ENCODE assay signal across 13 mouse cellular contexts in the genomic region with DNA sequence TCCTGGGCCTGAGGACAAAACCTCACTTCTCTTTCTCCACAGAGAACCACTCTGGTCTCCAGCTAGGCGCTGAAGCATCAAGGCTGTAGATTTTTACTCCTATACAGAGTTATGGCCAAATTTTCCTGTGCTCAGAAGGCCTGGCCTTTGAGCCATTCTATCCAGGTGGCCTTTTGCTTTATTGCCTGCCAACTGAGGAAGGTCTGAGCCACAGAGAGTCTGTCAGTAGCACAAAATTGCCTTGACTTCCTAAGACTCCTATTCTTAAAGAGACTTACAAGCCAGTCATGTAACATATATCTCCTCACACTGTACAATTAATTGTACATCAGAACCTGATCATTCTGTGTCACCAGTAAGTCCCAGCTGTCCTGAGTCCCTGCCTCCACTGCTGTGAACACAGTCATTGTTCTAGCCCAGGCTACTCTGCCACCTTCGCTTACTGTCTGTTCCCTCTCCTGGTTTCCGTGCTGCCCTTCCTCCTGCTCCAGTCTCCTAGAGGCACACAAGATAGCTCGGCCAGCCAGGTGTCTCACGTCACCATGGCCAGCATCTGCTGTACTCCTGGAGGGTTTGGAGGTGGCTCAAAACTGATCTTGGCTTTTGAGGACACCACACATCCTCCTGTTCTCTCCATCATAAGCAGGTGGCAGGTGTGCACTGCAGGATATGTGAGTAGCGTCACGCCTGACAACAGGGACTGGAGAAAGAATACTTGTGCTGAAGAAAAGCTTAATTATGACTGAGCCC.
DNase-seq lines count a peak whose midpoint lies in the region; ATAC-seq lines count a peak whose summit lies in the region.
"Had no signal": no experiment of that assay in that cellular context is flagged by ENCODE, and none has a peak within 500 bp of the region (broad histone marks: within the 10 kb centered on the region; RNA-seq: fewer than 3 reads in every experiment).

No protein-coding gene starts in this region.

- no peak for DNase-seq in cerebellum, postnatal 4 days (ENCODE audit: low spot score in 2 of 2)
- DNase-seq in layer of hippocampus, adult 9-11 months: peak; percentile 24
- no peak for DNase-seq in layer of hippocampus, postnatal 36 days
- peak; percentile 80 to 86 for DNase-seq in cerebellum, adult 18-20 months
- peak; percentile 71 to 77 for DNase-seq in cerebellum, postnatal 36 days
- DNase-seq in embryo, embryonic 10.5 days (ENCODE audit: low spot score): no peak
- DNase-seq: kidney, adult 9 months; right cerebral cortex, adult 18-20 months; thymus, adult 18-20 months had no signal

- ATAC-seq in cerebellum, adult (ENCODE audit: insufficient number of reproducible peaks, low FRiP score, low TSS enrichment): peak; percentile 79
- no peak for ATAC-seq in megakaryocyte-erythroid progenitor cell, adult 5-6 weeks (replicated peaks; ENCODE audit: low FRiP score, low TSS enrichment, poor library complexity, severe bottlenecking)
- ATAC-seq: lung, postnatal 0 days; midbrain, embryonic 16.5 days had no signal

Comparison
In these comparisons a context has a peak if more than half of its experiments do, and no peak if none do; other contexts are left out.
1. DNase-seq: peak in layer of hippocampus, adult 9-11 months (single experiment), cerebellum, adult 18-20 months (2 of 2) and cerebellum, postnatal 36 days (2 of 2); none in cerebellum, postnatal 4 days (0 of 2), layer of hippocampus, postnatal 36 days (0 of 2) and embryo, embryonic 10.5 days (single experiment).